Mouse (Mus musculus): ENCODE results near the gene Agap3.
A peak's percentile ranks its signal among the peaks of the same experiment; 100 is the strongest.

The Agap3 gene

DNA sequence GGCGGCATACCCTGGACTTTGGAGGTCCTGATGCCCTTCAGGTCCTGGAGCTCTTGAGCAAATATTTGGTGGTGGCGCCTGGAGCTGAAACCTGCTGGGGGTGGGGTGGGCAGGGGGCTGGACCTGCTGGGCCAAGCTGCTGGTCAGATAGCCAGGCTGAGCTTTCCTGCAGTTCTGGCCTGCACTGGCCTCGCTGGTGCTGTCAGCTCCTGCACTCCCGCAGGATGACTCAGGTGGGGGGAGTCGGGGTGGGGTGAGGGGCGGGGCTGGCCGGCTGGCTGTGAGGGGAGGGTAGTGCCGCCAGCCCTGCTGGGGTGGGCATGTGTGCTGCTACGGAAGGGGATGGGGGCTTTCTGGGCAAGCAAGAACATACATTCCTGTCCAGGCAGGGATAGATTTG, 23.4 kb upstream of the Agap3 start:
- no peak for DNase-seq (ENCODE audit: extremely low spot score)

DNA sequence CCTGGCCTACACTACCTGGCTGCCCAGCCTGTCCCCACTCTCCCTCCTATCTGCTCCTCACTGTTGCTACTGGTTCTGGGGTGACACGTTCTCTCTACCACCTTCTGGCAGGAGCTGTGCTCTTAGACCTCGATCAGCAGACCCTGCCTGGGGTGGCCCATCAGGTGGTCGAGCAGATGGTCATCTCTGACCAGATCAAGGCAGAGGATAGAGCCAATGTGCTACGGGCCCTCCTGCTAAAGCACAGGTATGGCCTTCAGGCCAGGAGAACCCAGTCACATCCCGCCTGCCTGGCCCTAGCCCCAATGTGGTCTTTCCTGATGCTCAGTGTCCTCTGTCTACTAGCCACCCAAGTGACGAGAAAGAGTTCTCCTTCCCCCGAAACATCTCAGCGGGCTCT, 18.0 kb upstream of the Agap3 start:
- no peak for DNase-seq (ENCODE audit: extremely low spot score)

DNA sequence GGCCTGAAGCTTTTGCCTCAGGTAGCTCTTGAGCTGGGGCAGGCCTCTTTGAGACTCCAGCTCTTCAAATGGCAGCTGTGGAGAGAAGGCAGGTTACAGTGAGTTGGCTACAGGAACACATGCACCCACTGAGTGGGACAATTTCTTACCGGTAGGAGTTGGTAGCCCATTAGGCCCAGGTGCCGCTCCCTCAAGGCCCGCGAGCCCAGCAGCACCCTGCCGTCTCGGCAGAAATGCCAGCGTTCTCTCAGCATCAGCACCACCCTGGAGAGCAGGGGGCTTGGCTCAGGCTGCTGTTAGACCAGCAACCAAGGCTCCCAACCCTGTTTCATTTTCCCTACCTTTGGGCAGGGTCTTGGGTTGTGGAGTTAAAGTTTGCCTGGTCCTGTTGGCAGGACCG, 10.8 kb upstream of the Agap3 start:
- DNase-seq (ENCODE audit: extremely low spot score), result no peak

DNA sequence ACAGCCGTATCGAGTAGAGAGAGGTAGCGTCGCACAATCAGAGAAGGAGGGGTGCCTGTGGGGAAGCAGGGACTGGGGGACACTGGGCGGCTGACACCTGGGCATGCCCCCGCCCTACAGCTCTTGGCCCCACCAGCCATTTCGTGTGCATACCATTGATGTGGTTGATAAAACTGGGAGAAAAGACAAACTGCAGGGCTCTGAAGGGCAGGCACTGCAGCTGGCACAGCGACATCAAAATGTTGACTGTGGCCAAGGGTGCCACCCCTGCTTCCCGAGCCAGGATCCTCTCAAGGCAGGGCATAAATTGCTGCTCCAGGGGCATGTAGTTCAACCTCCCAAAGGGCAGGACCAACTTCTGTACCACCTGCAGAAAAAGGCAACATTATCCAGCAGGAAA, 9.9 kb upstream of the Agap3 start:
- DNase-seq (ENCODE audit: extremely low spot score), result no peak

DNA sequence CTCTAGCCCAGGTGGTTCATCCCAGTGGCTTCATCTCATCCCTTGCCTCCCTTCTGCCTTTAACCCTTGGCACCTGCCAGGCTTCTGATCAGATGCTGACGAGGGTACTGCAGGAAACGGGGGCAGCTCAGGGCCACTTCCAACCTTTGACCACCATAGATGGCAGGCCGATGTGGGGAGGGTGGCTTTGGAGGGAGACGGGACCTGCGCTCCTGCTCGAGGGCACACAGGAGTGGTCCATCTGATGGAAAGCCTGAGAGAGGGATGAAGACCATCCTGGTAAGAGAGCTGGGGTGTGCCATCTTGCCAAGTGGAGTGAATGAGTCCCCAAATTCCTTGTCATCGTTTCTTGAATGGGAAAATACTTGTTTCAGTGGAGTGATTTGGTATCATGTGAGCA, 8.8 kb upstream of the Agap3 start:
- no peak for DNase-seq (ENCODE audit: extremely low spot score)

DNA sequence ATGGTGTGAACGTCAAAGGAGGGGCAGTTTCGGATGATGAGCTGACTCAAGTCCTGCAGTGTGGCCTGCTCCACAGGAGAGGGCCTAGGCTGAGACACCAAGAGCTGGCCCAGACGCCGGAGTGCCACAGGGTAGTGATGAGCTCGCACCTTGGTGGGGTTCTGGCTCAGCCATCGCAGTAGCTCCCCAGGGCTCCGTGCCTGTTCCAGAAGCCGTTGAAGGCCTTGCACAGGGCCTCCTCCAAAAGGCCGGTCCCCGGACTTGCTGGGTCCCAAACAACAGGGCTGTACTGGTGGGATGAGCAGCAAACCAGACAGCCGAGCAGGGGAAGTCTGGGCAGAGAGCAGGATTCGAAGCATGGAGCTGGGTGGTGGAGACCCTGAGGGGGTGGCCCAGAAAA, 8.1 kb upstream of the Agap3 start:
- no peak for DNase-seq (ENCODE audit: extremely low spot score)

DNA sequence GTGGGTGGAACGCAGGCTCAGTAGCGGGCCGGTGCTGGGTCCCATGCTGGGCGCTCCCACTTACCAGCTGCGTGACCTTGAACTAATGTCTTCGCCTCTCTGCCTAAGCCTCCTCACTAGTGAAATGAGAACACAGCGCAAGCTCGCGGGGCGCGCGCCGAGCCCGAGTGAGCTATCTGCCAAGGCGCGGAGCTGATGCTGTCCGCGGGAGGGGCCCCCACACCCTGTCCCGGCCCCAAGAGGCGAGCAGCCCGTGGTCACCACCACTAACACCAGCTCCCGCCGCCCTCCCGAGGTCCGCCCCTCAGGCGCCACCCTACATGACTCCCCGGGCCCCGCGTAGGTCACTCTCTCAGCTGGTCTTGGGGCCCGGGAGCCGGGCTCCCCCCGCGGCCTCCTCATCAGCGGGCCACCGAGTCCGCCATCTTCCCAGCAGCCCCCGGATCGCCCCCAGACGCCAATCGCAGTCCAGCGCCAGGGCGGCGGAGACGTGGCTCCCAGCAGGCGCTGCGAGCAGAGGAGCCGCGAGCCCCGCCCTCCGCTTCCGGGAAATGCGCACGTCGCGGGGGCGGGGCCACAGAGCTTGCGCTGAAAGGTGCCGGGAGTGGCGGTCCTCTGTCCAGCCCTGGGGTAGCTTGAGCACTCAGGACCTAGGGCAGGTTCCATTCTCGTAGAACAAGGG, 7.1 kb upstream of the Agap3 start, which contains the start of gene Fastk:
Gene Fastk (minus strand): TSS at position 542 of the 682 bp plus-strand sequence.
- peak; percentile 91 for DNase-seq (ENCODE audit: extremely low spot score)

DNA sequence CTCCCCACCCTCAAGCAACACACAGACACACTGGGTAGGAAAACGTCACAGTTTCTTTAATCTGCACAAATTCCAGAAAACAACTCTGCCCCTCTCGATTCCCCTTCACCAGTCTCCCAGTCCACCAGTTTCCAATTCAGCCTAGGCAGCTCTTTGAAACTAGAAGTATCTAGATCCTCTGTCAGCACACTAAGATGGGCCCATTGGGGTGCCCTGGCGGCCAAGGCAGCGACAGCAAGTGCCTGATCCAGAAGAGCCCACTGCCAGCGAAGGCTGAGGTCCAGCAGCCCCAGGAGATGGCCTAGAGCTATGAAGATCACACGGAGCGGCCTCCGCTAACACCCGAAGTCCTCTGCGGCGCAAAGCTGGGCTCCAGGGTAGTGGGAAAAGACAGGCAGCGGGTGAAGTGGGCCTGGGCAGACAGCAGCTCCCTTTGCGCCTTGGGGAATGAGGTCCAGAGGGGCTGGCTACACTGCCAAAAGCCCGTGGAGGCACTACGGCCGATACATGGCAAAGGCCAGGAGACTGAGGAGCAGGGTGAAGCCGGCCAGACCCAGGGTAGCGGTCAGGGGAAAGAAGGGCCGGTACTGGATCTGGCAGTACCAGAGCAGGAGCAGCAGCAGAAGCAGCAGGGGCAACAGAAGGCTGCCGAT, 6.4 kb upstream of the Agap3 start:
- DNase-seq (ENCODE audit: extremely low spot score), result no peak

DNA sequence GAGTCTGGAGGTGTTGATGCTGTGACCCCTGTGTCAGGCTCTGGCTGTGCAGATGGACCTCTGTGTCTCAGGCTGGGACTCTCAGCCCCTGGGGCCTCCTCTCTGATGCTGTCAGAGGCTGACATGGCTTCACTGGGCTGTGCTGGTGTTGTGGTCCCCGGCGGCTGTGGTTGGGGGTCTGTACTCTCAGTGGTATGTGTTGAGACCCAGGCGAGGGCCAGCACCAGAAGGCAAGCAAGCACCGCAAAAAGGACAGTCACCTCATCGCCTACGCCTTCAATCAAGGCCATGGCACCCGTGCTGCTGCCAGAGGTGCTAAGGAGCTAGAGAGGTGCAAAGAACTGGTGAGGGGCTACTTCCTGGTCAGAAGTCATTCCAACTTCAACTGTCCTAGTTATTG, 5.3 kb upstream of the Agap3 start:
- no peak for DNase-seq (ENCODE audit: extremely low spot score)

DNA sequence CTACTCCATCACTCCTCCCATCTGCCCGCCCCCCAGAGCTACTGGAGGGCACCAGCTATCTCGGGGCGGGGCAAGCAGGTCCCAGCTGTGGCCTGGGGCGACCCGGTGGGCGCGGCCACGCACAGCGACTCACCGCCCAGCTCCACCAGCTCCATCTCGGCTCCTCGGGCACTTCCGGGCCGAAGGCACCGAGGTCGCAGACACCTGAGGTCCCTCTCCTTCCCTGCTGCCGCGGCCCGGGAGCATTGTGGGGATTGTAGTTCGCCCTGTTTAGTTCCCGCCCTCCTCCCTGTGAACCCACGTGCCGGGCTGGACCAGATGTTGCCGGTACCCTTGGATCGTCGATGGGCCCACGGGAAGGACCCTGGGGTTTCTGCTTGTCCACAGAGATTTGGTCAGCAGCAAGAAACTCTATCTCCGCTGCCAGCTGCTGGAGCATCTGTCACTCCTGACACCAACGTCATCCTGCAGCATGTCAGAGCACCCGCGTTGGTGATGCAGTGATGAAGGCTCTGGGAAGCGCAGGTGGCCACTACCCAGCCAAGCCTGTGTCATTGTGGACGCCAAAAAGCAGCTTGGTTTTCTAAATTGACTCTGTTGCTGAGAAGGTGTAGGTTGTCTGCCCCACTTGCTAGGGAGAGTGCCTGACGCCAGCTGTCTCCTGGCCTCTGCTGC, 4.2 kb upstream of the Agap3 start, which contains the start of gene Tmub1:
Gene Tmub1 (minus strand): TSS at position 231 of the 675 bp plus-strand sequence.
- peak; percentile 84 for DNase-seq (ENCODE audit: extremely low spot score)

DNA sequence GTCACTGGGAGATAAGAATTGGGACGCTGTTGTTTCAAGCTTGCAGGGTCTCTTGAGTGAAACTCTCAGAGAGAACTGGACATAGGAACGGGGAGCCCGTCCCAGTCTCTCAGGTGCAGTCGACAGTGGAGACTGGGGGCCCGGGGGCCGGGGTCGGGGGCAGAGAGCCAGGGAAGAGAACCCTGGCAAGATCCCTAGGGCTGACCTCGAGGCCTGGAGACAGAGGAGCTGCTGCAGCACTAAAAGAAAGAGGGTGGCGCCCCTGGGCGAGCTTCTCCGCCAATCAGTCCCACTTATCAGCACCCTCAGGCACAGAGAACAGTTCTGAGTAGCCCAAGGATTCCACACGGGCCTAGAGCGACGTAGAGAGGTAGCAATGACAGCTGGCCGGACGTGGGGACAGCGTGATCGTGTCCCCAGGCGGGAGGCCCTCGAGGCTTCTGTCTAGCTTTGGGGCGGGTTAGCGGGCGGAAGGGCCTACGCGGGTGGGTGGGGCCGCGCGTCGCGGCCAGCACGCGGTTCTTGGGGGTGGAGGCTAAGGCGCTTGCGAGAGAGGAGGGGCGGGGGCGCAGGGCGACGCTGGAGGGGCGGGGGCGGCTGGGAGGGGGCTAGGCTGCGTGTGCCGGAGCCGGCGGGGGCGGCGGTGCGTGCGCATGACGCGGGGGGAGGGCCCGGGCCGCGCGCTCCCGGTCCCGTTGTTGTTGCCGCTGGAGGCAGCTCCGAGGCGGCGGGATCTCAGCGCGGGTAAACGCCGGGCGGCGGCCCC, 530 bp upstream of the Agap3 start:
- DNase-seq (ENCODE audit: extremely low spot score), result peak; percentile 90

DNA sequence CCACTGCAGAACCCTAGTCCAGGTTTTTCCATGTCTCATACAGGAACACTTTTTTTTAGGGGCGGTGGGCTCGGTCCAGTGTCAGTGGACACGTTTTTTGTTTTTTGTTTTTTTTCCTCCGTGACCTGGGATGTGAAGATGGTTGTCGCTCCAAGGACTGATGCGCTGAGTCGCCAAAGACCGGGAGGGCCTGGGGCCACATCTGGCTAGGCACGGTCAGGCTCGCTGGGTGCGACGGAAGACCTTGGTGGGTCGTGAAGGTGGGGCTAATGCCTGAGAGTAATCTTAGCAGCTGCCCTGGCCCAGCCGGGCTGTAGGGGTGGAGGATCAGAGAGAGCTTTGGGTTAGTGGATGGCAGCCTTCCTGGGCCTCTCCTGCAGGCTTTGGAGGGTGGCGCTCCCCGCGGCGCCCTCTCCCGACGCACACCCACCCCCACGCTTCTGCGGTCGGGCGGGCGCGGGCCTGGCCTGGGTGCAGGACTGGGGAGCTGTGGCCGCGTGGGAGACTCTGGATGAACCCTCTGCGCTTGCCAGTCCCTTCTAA, 785 bp downstream of the Agap3 start:
- DNase-seq (ENCODE audit: extremely low spot score), result peak; percentile 37

DNA sequence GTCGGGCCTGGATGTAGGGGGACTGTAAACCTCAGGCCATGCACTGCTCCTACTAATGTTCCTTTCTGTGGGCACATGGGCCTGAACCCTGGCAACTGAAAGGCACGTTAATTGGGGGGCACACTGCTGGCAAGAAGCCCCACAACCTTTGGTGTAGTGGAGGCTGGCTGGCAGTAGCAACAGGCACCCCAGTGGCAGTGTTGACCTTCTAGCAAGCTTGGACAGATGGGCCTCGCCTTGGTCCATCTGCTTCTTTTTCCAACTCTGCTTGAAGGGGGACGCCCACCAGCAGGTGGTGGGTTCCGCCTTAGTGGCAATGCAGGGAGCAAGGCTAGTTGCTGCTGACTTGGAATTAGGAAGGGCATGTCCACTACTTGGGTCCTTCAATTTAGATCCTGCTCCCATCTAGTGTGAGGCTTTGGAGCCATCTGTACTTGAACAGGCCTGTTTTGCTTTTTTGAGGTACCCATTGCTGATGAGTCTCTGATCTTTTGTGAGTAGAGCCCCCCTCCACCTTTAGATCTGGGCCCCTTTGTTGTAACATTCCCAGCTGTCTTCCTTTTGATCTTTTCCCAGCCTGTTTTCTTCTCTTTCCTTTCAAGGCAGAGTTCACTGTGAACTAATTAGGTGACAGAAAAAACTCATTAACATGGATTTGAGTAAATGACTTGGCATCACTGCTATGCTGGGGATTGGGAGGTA, 1.5 kb downstream of the Agap3 start:
- no peak for DNase-seq (ENCODE audit: extremely low spot score)

DNA sequence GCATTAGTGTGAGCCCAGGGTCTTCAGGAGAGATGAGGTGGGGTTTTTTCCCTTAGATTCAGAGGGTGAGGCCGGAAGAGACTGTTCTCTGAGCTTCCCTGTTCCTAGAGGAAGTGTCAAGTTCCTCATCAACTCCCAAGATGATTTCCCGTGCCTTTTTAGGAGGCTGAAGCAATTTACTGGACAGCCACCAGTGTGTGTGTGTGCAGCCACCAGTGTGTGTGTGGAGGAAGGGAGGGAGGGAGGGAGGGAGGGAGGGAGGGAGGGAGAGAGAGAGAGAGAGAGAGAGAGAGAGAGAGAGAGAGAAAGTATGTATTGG, 2.0 kb downstream of the Agap3 start:
- no peak for DNase-seq (ENCODE audit: extremely low spot score)

DNA sequence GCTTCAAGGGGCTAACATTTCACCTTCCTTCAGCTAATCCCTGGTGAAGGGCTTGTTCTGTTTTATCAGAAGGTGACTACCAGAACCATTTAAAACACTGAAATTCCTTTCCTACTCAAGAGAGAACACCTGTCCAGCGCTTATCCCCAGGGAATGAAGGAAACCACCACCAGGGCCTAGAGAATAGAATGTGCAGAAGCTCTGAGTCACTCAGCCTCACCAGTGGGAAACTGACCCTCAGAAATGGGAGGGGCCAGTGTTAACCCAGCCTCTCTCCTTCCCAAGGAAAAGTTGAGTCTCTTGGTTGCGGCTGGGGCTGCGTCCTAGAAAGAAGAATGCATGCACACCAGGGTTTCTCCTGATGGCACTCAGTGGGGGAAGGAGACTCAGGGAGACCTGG, 3.1 kb downstream of the Agap3 start:
- DNase-seq (ENCODE audit: extremely low spot score), result no peak

DNA sequence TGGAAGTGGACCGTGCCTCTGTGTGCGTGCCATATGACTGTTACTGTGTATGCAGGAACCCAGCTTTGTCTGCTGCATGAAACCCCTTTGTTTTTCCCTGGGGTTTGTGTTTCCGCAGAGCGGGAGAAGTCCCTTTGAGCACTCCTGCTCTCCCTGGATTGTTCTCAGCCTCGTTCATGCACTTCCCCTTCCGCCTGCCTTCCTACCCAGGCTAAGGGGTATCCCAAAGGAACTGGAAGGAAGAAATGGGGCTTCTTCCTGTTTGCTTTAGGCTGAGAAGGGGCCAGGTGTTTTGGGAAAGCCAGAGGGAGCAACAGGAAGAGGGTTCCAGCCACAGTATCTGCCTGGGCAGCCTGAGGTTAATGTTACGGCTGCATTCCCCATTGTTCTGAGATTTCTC, 3.6 kb downstream of the Agap3 start:
- no peak for DNase-seq (ENCODE audit: extremely low spot score)

DNA sequence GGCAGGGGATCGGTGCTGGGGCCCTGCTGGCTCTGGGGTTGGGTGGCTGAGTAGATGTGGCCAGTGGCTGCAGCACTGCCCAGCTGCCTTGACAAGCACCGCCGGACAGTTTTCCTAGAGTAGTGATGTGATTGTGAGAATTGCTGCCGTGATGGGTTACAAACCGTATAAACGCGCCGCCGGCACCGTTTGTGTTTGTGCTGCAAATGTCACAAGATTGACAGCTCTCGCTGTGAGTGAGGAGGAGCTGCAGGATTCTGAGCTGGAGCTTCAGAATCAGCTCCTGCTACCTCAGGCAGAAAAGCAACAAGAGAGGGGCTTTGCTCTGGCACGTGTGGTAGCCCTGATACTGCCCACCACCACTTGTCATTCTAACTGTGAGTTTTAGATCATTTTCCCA, 14.8 kb downstream of the Agap3 start:
- DNase-seq (ENCODE audit: extremely low spot score), result no peak

DNA sequence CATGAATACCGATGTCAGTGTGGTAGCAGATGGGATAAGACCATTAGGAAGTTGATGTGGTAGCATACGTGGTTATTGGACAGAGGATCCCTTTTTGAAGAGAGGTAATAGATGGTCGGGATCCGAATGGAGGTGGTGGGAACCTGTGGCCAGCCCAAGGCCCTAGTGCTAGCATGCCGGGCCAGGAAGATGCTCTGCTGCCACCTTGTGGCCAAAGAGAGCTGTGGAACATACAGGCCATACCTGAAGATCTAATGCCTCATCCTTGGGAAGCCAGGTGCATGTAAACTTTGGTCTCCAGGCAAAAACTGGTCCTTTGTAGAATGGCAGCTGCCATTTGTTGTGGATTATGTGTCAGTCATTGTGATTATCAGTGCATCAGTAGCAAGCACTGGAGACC, 18.6 kb downstream of the Agap3 start:
- peak; percentile 62 for DNase-seq (ENCODE audit: extremely low spot score)

DNA sequence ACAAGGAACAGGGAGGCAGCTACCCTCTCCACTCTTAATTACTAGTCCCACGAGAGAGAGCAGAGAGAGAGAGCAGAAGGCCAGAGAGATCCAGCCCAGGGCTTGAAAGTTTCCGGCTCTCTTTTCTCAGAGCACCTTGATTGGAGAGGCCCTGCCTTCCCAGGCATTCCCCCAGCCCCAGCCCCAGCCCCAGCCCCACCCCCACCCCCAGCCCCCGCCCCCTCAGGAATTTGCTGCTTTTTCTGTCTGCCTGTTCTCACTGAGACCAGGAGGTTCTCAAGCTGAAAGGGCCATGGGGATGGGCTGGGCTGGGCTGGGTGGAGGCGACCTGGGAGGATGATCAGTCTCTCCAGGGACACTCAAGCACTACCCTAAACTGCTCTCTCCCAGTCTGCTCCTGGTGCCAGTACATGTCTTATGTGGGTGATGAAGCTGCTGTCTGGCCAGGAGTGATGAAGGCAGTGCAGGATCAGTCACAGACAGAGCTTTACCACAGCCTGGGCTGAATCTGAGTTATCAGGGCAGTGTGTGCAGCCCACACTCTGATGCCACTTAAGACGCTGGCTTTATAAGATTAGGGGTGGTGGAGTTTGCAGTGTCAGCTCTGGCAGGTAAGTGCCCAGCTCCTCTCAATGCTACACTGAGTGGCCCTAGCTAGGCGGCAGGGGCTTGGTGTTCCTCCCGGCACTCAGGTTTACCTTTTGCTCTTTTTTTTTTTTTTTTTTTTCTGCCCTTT, 21.1 kb downstream of the Agap3 start:
- DNase-seq (ENCODE audit: extremely low spot score), result peak; percentile 45

DNA sequence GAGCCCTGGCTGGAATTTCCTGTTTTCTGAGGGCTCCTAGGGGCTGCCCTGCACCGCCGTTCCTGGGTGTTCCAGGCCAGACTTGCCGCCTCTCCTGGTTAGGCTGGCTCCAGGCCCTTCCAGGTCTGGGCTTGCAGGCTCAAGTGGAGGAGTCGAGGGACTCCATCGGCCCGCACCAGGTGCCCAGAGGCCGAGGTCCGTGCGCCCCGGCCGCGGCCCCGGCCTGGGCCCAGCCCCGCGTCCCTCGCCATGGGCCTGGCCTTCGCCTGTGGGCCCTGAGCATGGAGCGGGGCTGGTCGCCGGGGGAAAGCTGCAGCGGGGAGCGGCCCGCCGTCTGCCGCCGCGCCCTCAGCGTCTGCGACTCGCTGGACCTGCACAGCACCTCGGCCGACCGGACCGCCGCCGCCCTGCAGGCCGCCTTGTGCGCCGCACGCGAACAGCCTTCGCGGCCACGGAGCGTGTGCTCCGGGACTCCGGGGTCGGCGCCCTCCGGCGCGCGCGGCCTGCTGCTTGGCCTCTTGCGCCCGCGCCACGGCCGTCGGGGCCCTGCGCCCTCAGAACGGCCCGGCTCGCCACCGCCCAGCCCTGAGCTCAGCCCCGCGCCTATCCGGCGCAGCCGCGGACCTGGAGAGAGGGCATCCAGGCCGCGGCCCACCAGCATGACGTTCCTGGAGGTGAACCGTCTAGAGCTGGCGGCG, 22.2 kb downstream of the Agap3 start:
- peak; percentile 54 for DNase-seq (ENCODE audit: extremely low spot score)
